Mouse (Mus musculus) lung, postnatal 4 days (tissue): ENCODE data around the gene Mrpl33.
"Not testable (repeated sequence)": the region's sequence is repeated elsewhere in the genome, so short reads cannot be mapped to it uniquely, and the experiment has no call there.

Experiments used
- DNase-seq, 2 experiments: peaks; one replicate each; pipeline ENCODE4 v3.0.0; 2021

Gene Mrpl33

GRCm38 (mm10) chr5:31596481-31597429 lies at the start of gene Mrpl33:
TSS of gene Mrpl33 (plus strand) at chr5:31596935.
- DNase-seq = peak; percentile 73 to 83

GRCm38 (mm10) chr5:31559401-31559800 lies 37.3 kb upstream of the Mrpl33 start:
- DNase-seq = no peak

- no peak for DNase-seq
Measured at GRCm38 (mm10) chr5:31560352-31560751, 36.4 kb upstream of the Mrpl33 start.

GRCm38 (mm10) chr5:31562036-31562666 lies 34.6 kb upstream of the Mrpl33 start:
- DNase-seq = peak; percentile 63 to 77

GRCm38 (mm10) chr5:31563496-31563895 lies 33.2 kb upstream of the Mrpl33 start:
- peak; percentile 67 to 85 for DNase-seq

GRCm38 (mm10) chr5:31563905-31564304 lies 32.8 kb upstream of the Mrpl33 start:
- DNase-seq = no peak

GRCm38 (mm10) chr5:31564976-31565375 lies 31.8 kb upstream of the Mrpl33 start:
- DNase-seq = no peak

- no peak for DNase-seq
Measured at GRCm38 (mm10) chr5:31566026-31566425, 30.7 kb upstream of the Mrpl33 start.

GRCm38 (mm10) chr5:31566457-31566856 lies 30.3 kb upstream of the Mrpl33 start:
- DNase-seq = no peak

GRCm38 (mm10) chr5:31567951-31568657 lies 28.6 kb upstream of the Mrpl33 start:
- DNase-seq = no peak

GRCm38 (mm10) chr5:31571023-31571608 lies 25.6 kb upstream of the Mrpl33 start:
- DNase-seq = peak; percentile 66 to 75

GRCm38 (mm10) chr5:31573722-31574121 lies 23.0 kb upstream of the Mrpl33 start:
- DNase-seq = no peak

- peak in 1 of 2 experiments; percentile 41 for DNase-seq
Measured at GRCm38 (mm10) chr5:31576539-31576975, 20.2 kb upstream of the Mrpl33 start.

- DNase-seq = no peak
Measured at GRCm38 (mm10) chr5:31581263-31581662, 15.5 kb upstream of the Mrpl33 start.

GRCm38 (mm10) chr5:31581932-31582331 lies 14.8 kb upstream of the Mrpl33 start:
- DNase-seq = no peak

- DNase-seq = no peak
Measured at GRCm38 (mm10) chr5:31583261-31583660, 13.5 kb upstream of the Mrpl33 start.

- DNase-seq = no peak
Measured at GRCm38 (mm10) chr5:31585526-31585925, 11.2 kb upstream of the Mrpl33 start.

- no peak for DNase-seq
Measured at GRCm38 (mm10) chr5:31588016-31588415, 8.7 kb upstream of the Mrpl33 start.

GRCm38 (mm10) chr5:31588672-31589071 lies 8.1 kb upstream of the Mrpl33 start:
- DNase-seq = not testable (repeated sequence)

GRCm38 (mm10) chr5:31589711-31590319 lies 6.9 kb upstream of the Mrpl33 start:
- DNase-seq = no peak

- no peak for DNase-seq
Measured at GRCm38 (mm10) chr5:31591122-31591521, 5.6 kb upstream of the Mrpl33 start.

- DNase-seq = no peak
Measured at GRCm38 (mm10) chr5:31595868-31596267, 867 bp upstream of the Mrpl33 start.
